In the genomic region with DNA sequence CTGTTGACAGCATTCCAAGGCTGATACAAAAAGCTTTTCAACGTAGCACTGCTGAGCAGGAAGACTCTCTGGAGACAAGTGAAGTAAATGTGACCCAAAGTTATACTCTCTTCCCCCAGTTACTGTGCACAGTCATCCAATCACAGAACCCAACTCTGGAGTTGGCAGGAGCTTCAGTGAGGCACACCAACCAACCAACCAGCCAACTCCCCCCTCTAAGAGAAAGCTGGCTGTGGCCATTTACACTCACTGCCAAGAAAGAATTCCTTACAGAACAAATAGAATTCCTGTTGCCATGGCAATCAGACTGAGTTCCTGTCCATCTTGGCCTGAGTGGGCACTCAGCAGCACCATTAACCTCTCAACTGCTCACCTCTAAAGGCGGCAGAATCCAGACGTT, we compare ENCODE assay signal across 8 mouse cellular contexts. TPM values are rescaled to one million over a fixed set of nuclear protein-coding genes. Genes with fewer than 3 reads are reported as not detected.
DNase-seq lines count a peak whose midpoint lies in the region; ATAC-seq and TF ChIP-seq lines count a peak whose summit lies in the region.

No protein-coding gene starts in this region.

- 60% methylated on average over 3 of the region's 3 CpGs for WGBS in limb, embryonic 13.5 days
- WGBS in limb, embryonic 10.5 days = 83% methylated on average over 3 of the region's 3 CpGs

- TF ChIP-seq CTCF in gastrocnemius, adult 2 months (IDR thresholded peaks at IDR 0.05) = no peak

- intact Hi-C loops in gastrocnemius, adult 2 months (cut with DNase I) = no loop called here

- no peak for DNase-seq in limb, embryonic 10.5 days (ENCODE audit: low spot score)
- peak; percentile 56 for DNase-seq in gastrocnemius, adult 2 months
- peak; percentile 19 for DNase-seq in kidney, postnatal 10 days
- DNase-seq in lung, postnatal 4 days = peak; percentile 60 to 80
- DNase-seq in spleen, postnatal 4 days (ENCODE audit: low spot score in 2 of 2) = no peak
- DNase-seq in liver = no peak

- no peaks in the 10 kb centered on the region for H3K27me3 ChIP-seq in limb, embryonic 13.5 days
- no peaks in the 10 kb centered on the region for H3K27me3 ChIP-seq in limb, embryonic 10.5 days (ENCODE audit: low read depth, poor library complexity, severe bottlenecking)

- peaks cover 3% of the 10 kb centered on the region; the same call in 1 of the 2 replicates for H3K36me3 ChIP-seq in limb, embryonic 13.5 days
- no peaks in the 10 kb centered on the region for H3K36me3 ChIP-seq in limb, embryonic 10.5 days

- no peak overlapping the region for H3K4me3 ChIP-seq in limb, embryonic 13.5 days
- H3K4me3 ChIP-seq in limb, embryonic 10.5 days = no peak overlapping the region
- H3K4me3 ChIP-seq in brown adipose tissue, adult 24 weeks (ENCODE audit: insufficient read depth, low read depth, low read length) = no peak overlapping the region
- peak overlapping the region; percentile 36 for H3K4me3 ChIP-seq in gastrocnemius, adult 2 months

- peaks cover 17% of the 10 kb centered on the region for H3K4me1 ChIP-seq in limb, embryonic 13.5 days
- H3K4me1 ChIP-seq in limb, embryonic 10.5 days = no peaks in the 10 kb centered on the region
- peaks cover 50% of the 10 kb centered on the region for H3K4me1 ChIP-seq in brown adipose tissue, adult 24 weeks (ENCODE audit: control insufficient read depth, insufficient read depth, insufficient read length, low read length)

- ATAC-seq in limb, embryonic 13.5 days (ENCODE audit: low FRiP score, low read depth) = peak; percentile 45; the same call in 1 of the 2 replicates

- H3K4me2 ChIP-seq in limb, embryonic 13.5 days (replicated peaks) = no peak overlapping the region

- no peak overlapping the region for H3K9ac ChIP-seq in limb, embryonic 13.5 days

- H3K9me3 ChIP-seq in limb, embryonic 13.5 days = no peaks in the 10 kb centered on the region
- H3K9me3 ChIP-seq in limb, embryonic 10.5 days (replicated peaks) = no peaks in the 10 kb centered on the region

- no peak overlapping the region for H3K27ac ChIP-seq in limb, embryonic 13.5 days
- H3K27ac ChIP-seq in limb, embryonic 10.5 days = no peak overlapping the region
- peak overlapping the region; percentile 54; the same call in 1 of the 2 replicates for H3K27ac ChIP-seq in brown adipose tissue, adult 24 weeks (replicated peaks; ENCODE audit: low read depth, low read length)
- peak overlapping the region; percentile 64 for H3K27ac ChIP-seq in gastrocnemius, adult 2 months

RNA-seq across cellular contexts. Expression of a gene that starts 24.4 kb away (rescaled TPM):
- 91.3 and 95.8 TPM in 2 replicates for polyA plus RNA-seq in limb, embryonic 13.5 days (2015; fragmentation: Nextera tagmentation; extraction: Ambion mirVana)
- polyA plus RNA-seq in limb, embryonic 10.5 days (2016; fragmentation: Nextera tagmentation; extraction: Ambion mirVana) = 55.9 and 64.1 TPM in 2 replicates
- 199 and 225 TPM in 2 replicates for polyA plus RNA-seq in brown adipose tissue, adult 24 weeks (2012; ENCODE audit: insufficient read depth, insufficient read length, missing spikeins)
- 100 to 1,000 TPM; 112 to 141 TPM for total RNA-seq in gastrocnemius, adult 2 months (2021)

Comparison
In these comparisons a context has a peak if more than half of its experiments do, and no peak if none do; other contexts are left out.
1. H3K27ac ChIP-seq: peak in brown adipose tissue, adult 24 weeks (single experiment) and gastrocnemius, adult 2 months (single experiment); none in limb, embryonic 13.5 days (single experiment) and limb, embryonic 10.5 days (single experiment).
2. DNase-seq: peak in gastrocnemius, adult 2 months (single experiment), kidney, postnatal 10 days (single experiment) and lung, postnatal 4 days (2 of 2); none in limb, embryonic 10.5 days (single experiment), spleen, postnatal 4 days (0 of 2) and liver (single experiment).